Mouse (Mus musculus): ENCODE measurements around the gene Tpra1. TPM values are rescaled to one million over a fixed set of nuclear protein-coding genes. Genes with fewer than 3 reads are reported as not detected.

Gene Tpra1
- polyA plus RNA-seq, 1 experiment from 2014 or later, result 57.2 TPM

GRCm38 (mm10) chr6:88884690-88885089 lies 17.4 kb upstream of the Tpra1 start:
- 96% methylated on average over 17 of the region's 17 CpGs for WGBS
- Histone ChIP-seq H3K36me3 (ENCODE audit: control insufficient read depth, insufficient read depth, low read length) (peaks cover 84% of the 10 kb centered on the region), H3K27ac (ENCODE audit: low read depth, low read length) (no peak overlapping the region), H3K9ac (ENCODE audit: low read depth, low read length) (no peak overlapping the region), H3K4me3 (ENCODE audit: low read length) (no peak overlapping the region), H3K9me3 (ENCODE audit: control insufficient read depth, low read length) (no peaks in the 10 kb centered on the region), H3K4me1 (ENCODE audit: control insufficient read depth, insufficient read depth, low read length) (no peaks in the 10 kb centered on the region), H3K4me2 (replicated peaks; ENCODE audit: low read depth, low read length) (no peak overlapping the region), H3K27me3 (ENCODE audit: control insufficient read depth, insufficient read depth, low read length) (no peaks in the 10 kb centered on the region)
- ATAC-seq (ENCODE audit: low FRiP score, low TSS enrichment), result no peak

GRCm38 (mm10) chr6:88885644-88886416 lies 16.2 kb upstream of the Tpra1 start:
- no peak overlapping the region for H3K4me3 ChIP-seq (ENCODE audit: low read length)
- no peaks in the 10 kb centered on the region for H3K4me1 ChIP-seq (ENCODE audit: control insufficient read depth, insufficient read depth, low read length)
- H3K9ac ChIP-seq (ENCODE audit: low read depth, low read length), result no peak overlapping the region
- no peak overlapping the region for H3K27ac ChIP-seq (ENCODE audit: low read depth, low read length)
- no peaks in the 10 kb centered on the region for H3K9me3 ChIP-seq (ENCODE audit: control insufficient read depth, low read length)
- no peaks in the 10 kb centered on the region for H3K27me3 ChIP-seq (ENCODE audit: control insufficient read depth, insufficient read depth, low read length)
- peaks cover 92% of the 10 kb centered on the region for H3K36me3 ChIP-seq (ENCODE audit: control insufficient read depth, insufficient read depth, low read length)
- 97% methylated on average over 12 of the region's 12 CpGs for WGBS
- ATAC-seq (ENCODE audit: low FRiP score, low TSS enrichment), result no peak
- no peak overlapping the region for H3K4me2 ChIP-seq (replicated peaks; ENCODE audit: low read depth, low read length)

- 90% methylated on average over 2 of the region's 2 CpGs for WGBS
- ATAC-seq (ENCODE audit: low FRiP score, low TSS enrichment), result no peak
These were observed 15.6 kb upstream of the Tpra1 start for GRCm38 (mm10) chr6:88886417-88886967.

GRCm38 (mm10) chr6:88889410-88890042 lies 12.5 kb upstream of the Tpra1 start:
- H3K36me3 ChIP-seq (ENCODE audit: control insufficient read depth, insufficient read depth, low read length), result peaks cover 97% of the 10 kb centered on the region
- H3K4me2 ChIP-seq (replicated peaks; ENCODE audit: low read depth, low read length), result no peak overlapping the region
- no peaks in the 10 kb centered on the region for H3K4me1 ChIP-seq (ENCODE audit: control insufficient read depth, insufficient read depth, low read length)
- no peak overlapping the region for H3K27ac ChIP-seq (ENCODE audit: low read depth, low read length)
- 87% methylated on average over 13 of the region's 13 CpGs for WGBS
- no peak overlapping the region for H3K4me3 ChIP-seq (ENCODE audit: low read length)
- no peak overlapping the region for H3K9ac ChIP-seq (ENCODE audit: low read depth, low read length)
- H3K9me3 ChIP-seq (ENCODE audit: control insufficient read depth, low read length), result no peaks in the 10 kb centered on the region
- no peak for ATAC-seq (ENCODE audit: low FRiP score, low TSS enrichment)
- no peaks in the 10 kb centered on the region for H3K27me3 ChIP-seq (ENCODE audit: control insufficient read depth, insufficient read depth, low read length)

More at GRCm38 (mm10) chr6:88886417-88886967, 15.6 kb upstream of the Tpra1 start:
- Histone ChIP-seq H3K9me3 (ENCODE audit: control insufficient read depth, low read length) (no peaks in the 10 kb centered on the region), H3K4me1 (ENCODE audit: control insufficient read depth, insufficient read depth, low read length) (no peaks in the 10 kb centered on the region), H3K27me3 (ENCODE audit: control insufficient read depth, insufficient read depth, low read length) (no peaks in the 10 kb centered on the region), H3K36me3 (ENCODE audit: control insufficient read depth, insufficient read depth, low read length) (peaks cover 95% of the 10 kb centered on the region), H3K4me3 (ENCODE audit: low read length) (no peak overlapping the region), H3K9ac (ENCODE audit: low read depth, low read length) (no peak overlapping the region), H3K4me2 (replicated peaks; ENCODE audit: low read depth, low read length) (no peak overlapping the region), H3K27ac (ENCODE audit: low read depth, low read length) (no peak overlapping the region)

GRCm38 (mm10) chr6:88890832-88891231 lies 11.2 kb upstream of the Tpra1 start:
- Histone ChIP-seq H3K9me3 (ENCODE audit: control insufficient read depth, low read length) (no peaks in the 10 kb centered on the region), H3K4me1 (ENCODE audit: control insufficient read depth, insufficient read depth, low read length) (no peaks in the 10 kb centered on the region), H3K27me3 (ENCODE audit: control insufficient read depth, insufficient read depth, low read length) (no peaks in the 10 kb centered on the region), H3K27ac (ENCODE audit: low read depth, low read length) (no peak overlapping the region), H3K36me3 (ENCODE audit: control insufficient read depth, insufficient read depth, low read length) (peaks cover 99% of the 10 kb centered on the region), H3K4me2 (replicated peaks; ENCODE audit: low read depth, low read length) (no peak overlapping the region), H3K4me3 (ENCODE audit: low read length) (no peak overlapping the region), H3K9ac (ENCODE audit: low read depth, low read length) (no peak overlapping the region)
- no peak for ATAC-seq (ENCODE audit: low FRiP score, low TSS enrichment)
- WGBS, result 95% methylated on average over 7 of the region's 7 CpGs

GRCm38 (mm10) chr6:88893559-88893958 lies 8.5 kb upstream of the Tpra1 start:
- peaks cover 86% of the 10 kb centered on the region for H3K36me3 ChIP-seq (ENCODE audit: control insufficient read depth, insufficient read depth, low read length)
- ATAC-seq (ENCODE audit: low FRiP score, low TSS enrichment), result no peak
- peaks cover 9% of the 10 kb centered on the region for H3K4me1 ChIP-seq (ENCODE audit: control insufficient read depth, insufficient read depth, low read length)
- no peak overlapping the region for H3K4me2 ChIP-seq (replicated peaks; ENCODE audit: low read depth, low read length)
- 67% methylated on average over 5 of the region's 5 CpGs for WGBS
- no peak overlapping the region for H3K27ac ChIP-seq (ENCODE audit: low read depth, low read length)
- no peaks in the 10 kb centered on the region for H3K27me3 ChIP-seq (ENCODE audit: control insufficient read depth, insufficient read depth, low read length)
- H3K9me3 ChIP-seq (ENCODE audit: control insufficient read depth, low read length), result no peaks in the 10 kb centered on the region
- no peak overlapping the region for H3K4me3 ChIP-seq (ENCODE audit: low read length)
- no peak overlapping the region for H3K9ac ChIP-seq (ENCODE audit: low read depth, low read length)

- no peak overlapping the region for H3K27ac ChIP-seq (ENCODE audit: low read depth, low read length)
- no peak overlapping the region for H3K4me3 ChIP-seq (ENCODE audit: low read length)
- H3K4me1 ChIP-seq (ENCODE audit: control insufficient read depth, insufficient read depth, low read length), result peaks cover 9% of the 10 kb centered on the region
- H3K9me3 ChIP-seq (ENCODE audit: control insufficient read depth, low read length), result no peaks in the 10 kb centered on the region
- 87% methylated on average over 6 of the region's 6 CpGs for WGBS
- H3K9ac ChIP-seq (ENCODE audit: low read depth, low read length), result no peak overlapping the region
- no peaks in the 10 kb centered on the region for H3K27me3 ChIP-seq (ENCODE audit: control insufficient read depth, insufficient read depth, low read length)
- no peak overlapping the region for H3K4me2 ChIP-seq (replicated peaks; ENCODE audit: low read depth, low read length)
- H3K36me3 ChIP-seq (ENCODE audit: control insufficient read depth, insufficient read depth, low read length), result peaks cover 62% of the 10 kb centered on the region
- no peak for ATAC-seq (ENCODE audit: low FRiP score, low TSS enrichment)
These were observed 6.1 kb upstream of the Tpra1 start for GRCm38 (mm10) chr6:88895943-88896342.

GRCm38 (mm10) chr6:88897246-88897645 lies 4.8 kb upstream of the Tpra1 start:
- Histone ChIP-seq H3K4me1 (ENCODE audit: control insufficient read depth, insufficient read depth, low read length) (peaks cover 9% of the 10 kb centered on the region), H3K4me3 (ENCODE audit: low read length) (peak overlapping the region; percentile 58), H3K36me3 (ENCODE audit: control insufficient read depth, insufficient read depth, low read length) (peaks cover 49% of the 10 kb centered on the region), H3K9ac (ENCODE audit: low read depth, low read length) (peak overlapping the region; percentile 59; the same call in 1 of the 2 replicates), H3K27ac (ENCODE audit: low read depth, low read length) (no peak overlapping the region), H3K27me3 (ENCODE audit: control insufficient read depth, insufficient read depth, low read length) (no peaks in the 10 kb centered on the region), H3K4me2 (replicated peaks; ENCODE audit: low read depth, low read length) (peak overlapping the region; percentile 57), H3K9me3 (ENCODE audit: control insufficient read depth, low read length) (no peaks in the 10 kb centered on the region)
- ATAC-seq (ENCODE audit: low FRiP score, low TSS enrichment), result no peak
- WGBS, result 31% methylated on average over 7 of the region's 7 CpGs

GRCm38 (mm10) chr6:88898534-88899048 lies 3.5 kb upstream of the Tpra1 start, which contains the start of gene Mcm2:
Gene Mcm2 (minus strand): TSS chr6:88898780.
- Histone ChIP-seq H3K4me1 (ENCODE audit: control insufficient read depth, insufficient read depth, low read length) (peaks cover 17% of the 10 kb centered on the region), H3K36me3 (ENCODE audit: control insufficient read depth, insufficient read depth, low read length) (peaks cover 37% of the 10 kb centered on the region), H3K9me3 (ENCODE audit: control insufficient read depth, low read length) (no peaks in the 10 kb centered on the region), H3K27ac (ENCODE audit: low read depth, low read length) (peak within 1 kb of the TSS; percentile 39; the same call in 1 of the 2 replicates), H3K4me3 (ENCODE audit: low read length) (peak within 1 kb of the TSS; percentile 58), H3K4me2 (replicated peaks; ENCODE audit: low read depth, low read length) (peak within 1 kb of the TSS; percentile 57), H3K27me3 (ENCODE audit: control insufficient read depth, insufficient read depth, low read length) (no peaks in the 10 kb centered on the region), H3K9ac (ENCODE audit: low read depth, low read length) (peak within 1 kb of the TSS; percentile 72)
- peak; percentile 79 for ATAC-seq (ENCODE audit: low FRiP score, low TSS enrichment)
- WGBS, result under 1% methylated on average over 33 of the region's 33 CpGs
